Mouse (Mus musculus): Measurements from ENCODE around the gene Psmd13. TPM values are rescaled to one million over a fixed set of nuclear protein-coding genes. Genes with fewer than 3 reads are reported as not detected.

Gene Psmd13
- total and polyA plus RNA-seq, 3 experiments: 165 to 215 TPM; not detected in 1

GRCm38 (mm10) chr7:140938436-140938835 lies 56.7 kb downstream of the Psmd13 start:
- H3K9ac ChIP-seq (ENCODE audit: control insufficient read depth, low read depth, low read length, poor library complexity, severe bottlenecking): no peak overlapping the region
- H3K9me3 ChIP-seq (replicated peaks; ENCODE audit: insufficient read depth, low read length): no peaks in the 10 kb centered on the region
- H3K79me2 ChIP-seq (ENCODE audit: control insufficient read depth, insufficient read depth, low read length, poor library complexity): peaks cover 1% of the 10 kb centered on the region; the same call in 1 of the 2 replicates
- peak; percentile 64 for DNase-seq (ENCODE audit: low read depth, low spot score)
- H3K4me1 ChIP-seq (ENCODE audit: control insufficient read depth in 1 of 2, insufficient read depth in 2 of 2, low read length in 2 of 2): peaks cover 8 to 13% of the 10 kb centered on the region in 2 experiments
- TF ChIP-seq USF1 (IDR thresholded peaks at IDR 0.05; ENCODE audit: low read depth, low read length): no peak
- TF ChIP-seq CTCF (IDR thresholded peaks at IDR 0.05 in 2 of 3, conservative IDR thresholded peaks at IDR 0.05 in 1 of 3; ENCODE audit: control insufficient read depth in 1 of 3, insufficient read depth in 1 of 3, low read depth in 2 of 3, low read length in 3 of 3, poor library complexity in 1 of 3, severe bottlenecking in 1 of 3): peak; percentile 55 to 64 (median 58)
- TF ChIP-seq RAD21 (IDR thresholded peaks at IDR 0.05; ENCODE audit: low read depth, low read length): peak; percentile 30
- peak; percentile 41 for TF ChIP-seq SMC3 (IDR thresholded peaks at IDR 0.05; ENCODE audit: low read depth, low read length)
- TF ChIP-seq TBP (IDR thresholded peaks at IDR 0.05; ENCODE audit: low read depth, low read length): no peak
- TF ChIP-seq ELF1 (IDR thresholded peaks at IDR 0.05; ENCODE audit: low read depth, low read length): no peak
- H3K4me3 ChIP-seq (ENCODE audit: control insufficient read depth in 1 of 2, insufficient read depth in 1 of 2, low read depth in 2 of 2, low read length in 2 of 2): no peak overlapping the region
- peaks cover 0 to 8% of the 10 kb centered on the region in 2 experiments; a peak in 2 of 4 replicates for H3K36me3 ChIP-seq (ENCODE audit: control insufficient read depth in 1 of 2, insufficient read depth in 2 of 2, low read length in 2 of 2)
- peaks cover 17% of the 10 kb centered on the region in 2 experiments for H3K27me3 ChIP-seq (ENCODE audit: control insufficient read depth in 1 of 2, insufficient read depth in 2 of 2, low read length in 2 of 2)
- no peak overlapping the region for H3K27ac ChIP-seq (ENCODE audit: control insufficient read depth, low read depth, low read length)

GRCm38 (mm10) chr7:140938896-140939295 lies 57.1 kb downstream of the Psmd13 start:
- no peak for TF ChIP-seq POLR2AphosphoS2 (IDR thresholded peaks at IDR 0.05; ENCODE audit: low read length)
- TF ChIP-seq CHD1 (IDR thresholded peaks at IDR 0.05; ENCODE audit: low read depth, low read length): no peak
- TF ChIP-seq SMC3 (IDR thresholded peaks at IDR 0.05; ENCODE audit: low read depth, low read length): no peak
- no peak for TF ChIP-seq EP300 (IDR thresholded peaks at IDR 0.05; ENCODE audit: low read depth in 1 of 2, low read length in 2 of 2)
- TF ChIP-seq ZMIZ1 (IDR thresholded peaks at IDR 0.05; ENCODE audit: low read depth, low read length): no peak
- TF ChIP-seq USF2 (IDR thresholded peaks at IDR 0.05; ENCODE audit: borderline replicate concordance in 1 of 2, insufficient read depth in 1 of 2, low read depth in 1 of 2, low read length in 2 of 2): no peak
- no peak for TF ChIP-seq JUND (IDR thresholded peaks at IDR 0.05; ENCODE audit: low read depth, low read length)
- no peak for TF ChIP-seq CTCF (IDR thresholded peaks at IDR 0.05 in 2 of 3, conservative IDR thresholded peaks at IDR 0.05 in 1 of 3; ENCODE audit: control insufficient read depth in 1 of 3, insufficient read depth in 1 of 3, low read depth in 2 of 3, low read length in 3 of 3, poor library complexity in 1 of 3, severe bottlenecking in 1 of 3)
- no peak for TF ChIP-seq TAL1 (IDR thresholded peaks at IDR 0.05; ENCODE audit: low read length)
- H3K4me3 ChIP-seq (ENCODE audit: control insufficient read depth in 1 of 2, insufficient read depth in 1 of 2, low read depth in 2 of 2, low read length in 2 of 2): no peak overlapping the region
- DNase-seq (ENCODE audit: low read depth, low spot score): no peak
- no peak overlapping the region for H3K9ac ChIP-seq (ENCODE audit: control insufficient read depth, low read depth, low read length, poor library complexity, severe bottlenecking)
- H3K27ac ChIP-seq (ENCODE audit: control insufficient read depth, low read depth, low read length): no peak overlapping the region
- H3K79me2 ChIP-seq (ENCODE audit: control insufficient read depth, insufficient read depth, low read length, poor library complexity): peaks cover 1% of the 10 kb centered on the region; the same call in 1 of the 2 replicates
- peaks cover 0 to 8% of the 10 kb centered on the region in 2 experiments; a peak in 2 of 4 replicates for H3K36me3 ChIP-seq (ENCODE audit: control insufficient read depth in 1 of 2, insufficient read depth in 2 of 2, low read length in 2 of 2)
- peaks cover 8 to 13% of the 10 kb centered on the region in 2 experiments for H3K4me1 ChIP-seq (ENCODE audit: control insufficient read depth in 1 of 2, insufficient read depth in 2 of 2, low read length in 2 of 2)
- H3K27me3 ChIP-seq (ENCODE audit: control insufficient read depth in 1 of 2, insufficient read depth in 2 of 2, low read length in 2 of 2): peaks cover 14 to 17% of the 10 kb centered on the region in 2 experiments
- no peaks in the 10 kb centered on the region for H3K9me3 ChIP-seq (replicated peaks; ENCODE audit: insufficient read depth, low read length)
